Mouse (Mus musculus): ENCODE data around the gene Zcchc18. TPM values are rescaled to one million over a fixed set of nuclear protein-coding genes. Genes with fewer than 3 reads are reported as not detected.

Gene Zcchc18
- polyA plus RNA-seq, 1 experiment: 1.3 TPM

DNA sequence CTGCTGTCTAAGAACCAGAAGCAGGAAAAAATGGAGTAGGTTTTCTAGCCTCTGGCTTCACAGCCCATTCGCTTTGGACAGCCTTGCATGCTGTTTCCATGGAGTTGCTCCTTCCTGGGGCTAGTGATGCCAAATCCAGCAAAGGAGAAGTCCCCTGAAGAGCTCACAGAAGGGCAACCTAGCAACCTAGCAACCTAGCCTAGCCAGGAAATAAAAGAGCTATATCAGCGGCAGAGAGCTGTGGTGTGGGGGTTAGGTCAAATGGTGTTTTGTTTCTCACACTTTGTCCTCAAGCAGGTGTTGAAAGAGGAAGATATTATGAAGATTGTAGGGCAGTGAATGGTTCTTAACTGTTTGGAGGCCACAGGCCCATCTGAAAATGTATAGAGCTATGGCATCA lies 1.7 kb upstream of the Zcchc18 start:
- Histone ChIP-seq H3K4me3 (replicated peaks; ENCODE audit: control insufficient read depth, low read depth, low read length) (peak overlapping the region; percentile 18), H3K27ac (ENCODE audit: control insufficient read depth, insufficient read depth, low read depth, low read length, poor library complexity) (peak overlapping the region; percentile 33), H3K4me1 (ENCODE audit: control insufficient read depth, insufficient read depth, low read length) (no peaks in the 10 kb centered on the region; the same call in 1 of the 2 replicates)
- no peak for TF ChIP-seq POLR2A (IDR thresholded peaks at IDR 0.05; ENCODE audit: borderline replicate concordance, control insufficient read depth, low read depth, low read length)
- no peak for TF ChIP-seq CTCF (IDR thresholded peaks at IDR 0.05; ENCODE audit: control insufficient read depth, insufficient read depth, low read length)
- 34% methylated on average over 2 of the region's 2 CpGs for WGBS

DNA sequence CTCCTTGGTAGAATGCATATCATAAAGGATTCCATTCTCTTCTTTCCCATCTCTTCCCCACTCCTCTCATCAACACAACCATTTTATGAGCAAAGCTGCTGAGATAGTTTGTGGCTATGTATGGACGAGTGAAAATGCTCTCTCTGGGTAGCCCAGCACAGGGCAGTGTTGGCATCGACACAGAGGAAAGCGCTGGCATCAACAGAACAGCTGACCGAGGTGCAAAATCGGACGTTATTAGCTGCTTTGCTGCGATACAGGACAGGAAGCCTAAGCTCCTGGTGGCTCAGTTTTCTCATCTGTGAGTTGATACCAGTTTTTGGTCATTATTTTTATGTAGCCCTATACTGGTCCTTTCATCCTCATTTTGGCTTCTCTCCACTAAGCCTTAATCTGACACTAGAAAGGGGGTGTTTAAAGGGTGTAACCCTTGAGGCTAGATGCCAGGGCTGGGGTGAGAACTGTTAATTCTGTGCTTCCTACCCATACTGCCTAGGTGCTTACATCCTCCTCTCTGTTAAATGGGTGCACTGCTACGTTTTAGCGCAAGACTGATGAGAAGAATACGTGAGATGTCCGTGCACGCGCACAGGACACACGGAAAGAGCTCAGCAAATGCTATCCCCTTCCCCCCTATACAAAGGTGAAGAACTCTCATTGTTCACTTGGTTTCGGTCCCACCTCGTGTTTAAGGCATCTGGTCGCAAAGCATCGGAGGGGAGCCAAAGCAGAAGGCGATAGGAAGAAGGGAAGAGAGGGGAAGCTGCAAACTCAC lies 577 bp upstream of the Zcchc18 start:
- TF ChIP-seq POLR2A (IDR thresholded peaks at IDR 0.05; ENCODE audit: borderline replicate concordance, control insufficient read depth, low read depth, low read length): no peak
- TF ChIP-seq CTCF (IDR thresholded peaks at IDR 0.05; ENCODE audit: control insufficient read depth, insufficient read depth, low read length): no peak
- Histone ChIP-seq H3K4me3 (replicated peaks; ENCODE audit: control insufficient read depth, low read depth, low read length) (peak overlapping the region; percentile 84), H3K27ac (ENCODE audit: control insufficient read depth, insufficient read depth, low read depth, low read length, poor library complexity) (peak overlapping the region; percentile 55), H3K4me1 (ENCODE audit: control insufficient read depth, insufficient read depth, low read length) (no peaks in the 10 kb centered on the region; the same call in 1 of the 2 replicates)
- 17% methylated on average over 19 of the region's 19 CpGs for WGBS

GRCm38 (mm10) chrX:136993641-136994040 lies 686 bp downstream of the Zcchc18 start:
- no peaks in the 10 kb centered on the region; the same call in 1 of the 2 replicates for H3K4me1 ChIP-seq (ENCODE audit: control insufficient read depth, insufficient read depth, low read length)
- TF ChIP-seq POLR2A (IDR thresholded peaks at IDR 0.05; ENCODE audit: borderline replicate concordance, control insufficient read depth, low read depth, low read length) (no peak), CTCF (IDR thresholded peaks at IDR 0.05; ENCODE audit: control insufficient read depth, insufficient read depth, low read length) (no peak)
- WGBS: 56% methylated on average over 14 of the region's 14 CpGs
- no peak overlapping the region for H3K4me3 ChIP-seq (replicated peaks; ENCODE audit: control insufficient read depth, low read depth, low read length)
- H3K27ac ChIP-seq (ENCODE audit: control insufficient read depth, insufficient read depth, low read depth, low read length, poor library complexity): no peak overlapping the region

DNA sequence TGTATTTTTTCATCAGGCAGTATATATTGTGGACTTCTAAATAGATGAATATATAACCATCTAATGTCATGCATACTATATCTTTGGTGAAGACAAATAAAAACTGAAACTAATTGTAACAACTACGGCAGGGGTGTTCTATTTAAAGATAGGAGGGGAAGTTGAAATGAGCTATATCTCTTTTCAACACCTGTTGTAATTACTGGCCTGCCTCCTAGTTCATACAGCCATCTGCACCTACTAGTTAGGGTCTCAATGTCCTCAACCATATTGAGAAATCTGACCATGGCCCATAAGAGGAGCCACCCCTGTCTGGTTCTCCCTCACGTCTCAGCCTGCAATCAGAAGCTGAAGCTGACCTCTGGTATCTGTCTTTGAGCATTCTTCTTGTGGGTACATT lies 3.3 kb downstream of the Zcchc18 start:
- Histone ChIP-seq H3K27ac (ENCODE audit: control insufficient read depth, insufficient read depth, low read depth, low read length, poor library complexity) (no peak overlapping the region), H3K4me1 (ENCODE audit: control insufficient read depth, insufficient read depth, low read length) (no peaks in the 10 kb centered on the region; the same call in 1 of the 2 replicates), H3K4me3 (replicated peaks; ENCODE audit: control insufficient read depth, low read depth, low read length) (no peak overlapping the region)
- 30% methylated on average over 2 of the region's 2 CpGs for WGBS
- TF ChIP-seq POLR2A (IDR thresholded peaks at IDR 0.05; ENCODE audit: borderline replicate concordance, control insufficient read depth, low read depth, low read length) (no peak), CTCF (IDR thresholded peaks at IDR 0.05; ENCODE audit: control insufficient read depth, insufficient read depth, low read length) (no peak)

- Histone ChIP-seq H3K4me1 (ENCODE audit: control insufficient read depth, insufficient read depth, low read length) (no peaks in the 10 kb centered on the region), H3K27ac (ENCODE audit: control insufficient read depth, insufficient read depth, low read depth, low read length, poor library complexity) (no peak overlapping the region), H3K4me3 (replicated peaks; ENCODE audit: control insufficient read depth, low read depth, low read length) (no peak overlapping the region)
- 50% methylated on average over 6 of the region's 6 CpGs for WGBS
- TF ChIP-seq CTCF (IDR thresholded peaks at IDR 0.05; ENCODE audit: control insufficient read depth, insufficient read depth, low read length) (0 out of 2 replicates have a peak, but pooled peaks have one; percentile 19), POLR2A (IDR thresholded peaks at IDR 0.05; ENCODE audit: borderline replicate concordance, control insufficient read depth, low read depth, low read length) (no peak)
These were observed 22.2 kb downstream of the Zcchc18 start for GRCm38 (mm10) chrX:137015099-137015709.

- H3K4me3 ChIP-seq (replicated peaks; ENCODE audit: control insufficient read depth, low read depth, low read length): no peak overlapping the region
- 29% methylated on average over 1 of the region's 1 CpGs for WGBS
- H3K4me1 ChIP-seq (ENCODE audit: control insufficient read depth, insufficient read depth, low read length): no peaks in the 10 kb centered on the region
- no peak overlapping the region for H3K27ac ChIP-seq (ENCODE audit: control insufficient read depth, insufficient read depth, low read depth, low read length, poor library complexity)
- TF ChIP-seq CTCF (IDR thresholded peaks at IDR 0.05; ENCODE audit: control insufficient read depth, insufficient read depth, low read length): no peak
- no peak for TF ChIP-seq POLR2A (IDR thresholded peaks at IDR 0.05; ENCODE audit: borderline replicate concordance, control insufficient read depth, low read depth, low read length)
These were observed 24.7 kb downstream of the Zcchc18 start for GRCm38 (mm10) chrX:137017668-137018067.

- Histone ChIP-seq H3K27ac (ENCODE audit: control insufficient read depth, insufficient read depth, low read depth, low read length, poor library complexity) (no peak overlapping the region), H3K4me1 (ENCODE audit: control insufficient read depth, insufficient read depth, low read length) (no peaks in the 10 kb centered on the region), H3K4me3 (replicated peaks; ENCODE audit: control insufficient read depth, low read depth, low read length) (no peak overlapping the region)
- TF ChIP-seq CTCF (IDR thresholded peaks at IDR 0.05; ENCODE audit: control insufficient read depth, insufficient read depth, low read length) (no peak), POLR2A (IDR thresholded peaks at IDR 0.05; ENCODE audit: borderline replicate concordance, control insufficient read depth, low read depth, low read length) (no peak)
- WGBS: 10% methylated on average over 1 of the region's 1 CpGs
These were observed 26.4 kb downstream of the Zcchc18 start for GRCm38 (mm10) chrX:137019310-137019709.

DNA sequence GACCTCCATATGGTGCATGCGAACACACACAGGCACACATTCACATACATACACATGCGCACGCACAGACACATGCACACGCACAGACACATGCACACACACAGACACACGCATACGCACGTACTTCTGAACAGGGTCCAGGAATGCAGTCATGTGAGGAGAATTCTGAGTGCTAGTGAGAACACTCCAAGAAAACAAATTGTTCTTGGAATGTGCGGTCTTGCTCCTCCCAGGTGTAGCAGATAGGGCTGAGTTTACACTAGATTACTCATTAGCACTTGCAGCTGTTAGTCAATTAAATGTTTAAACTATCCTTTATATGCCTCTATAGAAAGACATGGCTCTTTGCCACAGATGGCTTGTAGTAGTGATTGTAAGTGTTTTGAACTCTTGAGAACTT lies 38.0 kb downstream of the Zcchc18 start:
- WGBS: 98% methylated on average over 8 of the region's 8 CpGs
- TF ChIP-seq CTCF (IDR thresholded peaks at IDR 0.05; ENCODE audit: control insufficient read depth, insufficient read depth, low read length): no peak
- no peak for TF ChIP-seq POLR2A (IDR thresholded peaks at IDR 0.05; ENCODE audit: borderline replicate concordance, control insufficient read depth, low read depth, low read length)
- no peak overlapping the region for H3K4me3 ChIP-seq (replicated peaks; ENCODE audit: control insufficient read depth, low read depth, low read length)

More for the DNA sequence above, 38.0 kb downstream of the Zcchc18 start:
- Histone ChIP-seq H3K27ac (ENCODE audit: control insufficient read depth, insufficient read depth, low read depth, low read length, poor library complexity) (no peak overlapping the region), H3K4me1 (ENCODE audit: control insufficient read depth, insufficient read depth, low read length) (no peaks in the 10 kb centered on the region)

All from bone marrow, adult 2 months (tissue).